Mouse (Mus musculus) layer of hippocampus, postnatal 10 days (tissue): ENCODE measurements at regions not wholly inside any gene's neighbourhood (a gene's known extent, or its start where the extent isn't known, plus 50 kb on each side); places are given as distances from the start of the nearest gene placed in this dataset.

Experiments
- DNase-seq, 2 experiments: peaks; one replicate each; pipeline ENCODE4 v3.0.0; 2021; ENCODE audit warnings: low spot score in 2 of 2

DNA sequence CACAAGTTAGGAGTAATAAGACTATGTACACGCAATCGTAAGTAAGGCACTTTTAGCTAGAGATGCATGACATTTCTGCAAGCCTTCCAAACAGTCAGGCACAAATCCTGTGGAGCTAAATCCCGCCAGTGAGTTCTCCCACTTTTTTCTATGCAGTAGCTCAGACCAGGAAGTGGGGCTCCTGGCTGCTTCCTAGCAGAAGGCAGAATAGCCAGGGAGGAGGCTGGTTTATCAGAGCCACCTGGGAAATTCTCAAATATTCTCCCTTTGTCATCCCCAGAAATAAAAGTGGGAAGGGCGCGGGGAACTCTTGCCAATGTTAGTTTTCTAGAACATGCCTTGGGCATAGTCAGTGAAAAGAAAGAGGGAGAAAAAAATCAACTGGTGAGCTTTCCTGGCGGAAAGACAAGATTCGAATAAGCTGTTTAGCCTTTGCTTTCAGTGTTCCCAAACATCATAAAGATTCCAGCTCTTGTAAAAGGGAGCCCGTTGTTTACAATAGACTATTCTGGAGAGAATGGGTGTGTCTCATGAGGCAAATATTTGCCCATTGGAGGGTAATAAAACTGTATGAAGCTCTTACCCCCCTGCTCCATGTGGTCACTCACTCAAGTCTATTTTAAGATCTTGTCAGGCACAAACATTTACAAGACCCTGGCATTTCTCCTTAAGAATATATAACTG lies 167.2 kb upstream of the Lef1 start:
- DNase-seq, result no peak

DNA sequence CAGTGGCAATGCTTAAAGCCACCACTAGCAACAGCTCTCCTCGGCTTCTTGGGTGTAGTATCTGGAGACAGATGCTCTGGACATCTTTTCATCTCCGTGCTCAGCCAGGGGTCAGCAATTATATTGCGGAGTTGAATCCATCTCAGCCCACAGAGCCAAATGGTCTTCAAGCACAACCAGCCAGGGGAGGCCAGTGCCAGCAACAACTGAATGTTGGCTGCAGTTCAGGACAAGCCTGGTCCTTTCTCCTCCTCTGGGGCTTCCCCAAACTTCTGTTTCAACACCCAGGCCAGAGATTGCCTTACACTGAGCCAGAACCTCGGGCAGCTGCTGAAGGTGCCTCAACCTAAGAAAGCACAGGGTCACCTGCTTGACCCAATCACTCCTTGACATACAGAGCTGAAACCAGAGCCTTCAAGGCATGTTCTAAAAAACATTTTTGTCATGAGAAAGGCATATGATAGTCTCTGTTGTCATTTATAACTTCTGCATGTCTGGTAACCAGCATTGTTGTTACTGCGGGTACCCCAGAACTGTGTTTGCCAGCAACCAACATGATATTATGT lies 169.9 kb upstream of the Lef1 start:
- DNase-seq, result peak; percentile 57 to 59

GRCm38 (mm10) chr3:130936980-130937379 lies 173.3 kb upstream of the Lef1 start:
- DNase-seq, result no peak

GRCm38 (mm10) chr3:130936336-130936735 lies 173.9 kb upstream of the Lef1 start:
- DNase-seq, result no peak

- no peak for DNase-seq
These were observed 174.3 kb upstream of the Lef1 start for GRCm38 (mm10) chr3:130935926-130936315.

- peak; percentile 34 to 50 for DNase-seq
These were observed 174.9 kb upstream of the Lef1 start for GRCm38 (mm10) chr3:130935302-130935925.

DNA sequence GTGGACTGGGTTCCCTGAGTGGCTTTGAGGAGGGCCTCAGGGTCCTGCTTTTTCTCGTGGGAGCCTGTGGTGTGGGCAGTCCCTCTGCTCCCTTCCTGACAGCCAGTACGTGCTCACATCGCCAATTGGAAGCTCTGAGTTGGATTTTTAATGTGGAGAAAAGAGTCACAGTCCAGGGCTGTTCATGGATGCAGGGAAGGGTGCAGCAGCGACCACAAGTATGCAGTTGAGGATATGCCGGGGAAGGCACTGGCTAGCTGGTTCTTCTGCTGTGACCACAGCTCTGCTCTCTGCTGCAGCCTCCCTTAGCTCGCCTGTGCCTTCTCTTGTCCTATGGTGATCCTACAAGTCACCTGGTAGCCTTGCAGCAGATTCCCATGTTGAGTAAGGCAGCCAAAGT lies 177.5 kb upstream of the Lef1 start:
- no peak for DNase-seq

DNA sequence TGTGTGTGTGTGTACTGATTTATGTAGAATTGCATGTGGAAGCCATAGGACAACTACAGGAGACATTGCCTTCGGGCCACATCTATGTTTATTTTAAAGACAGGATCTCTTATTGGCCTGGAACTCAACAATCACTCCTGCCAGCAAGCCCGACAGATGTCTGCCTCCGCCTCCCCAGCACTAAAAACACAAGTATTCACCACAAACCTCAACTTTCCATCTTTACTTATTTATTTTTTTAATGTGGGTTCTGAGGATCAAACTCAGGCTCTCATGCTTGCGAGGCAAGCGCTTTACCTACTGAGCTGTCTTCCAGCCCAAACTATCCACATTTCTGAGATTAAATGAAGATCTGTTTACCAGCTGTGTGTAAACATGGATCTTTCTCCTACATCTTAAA lies 178.0 kb upstream of the Lef1 start:
- DNase-seq, result no peak

DNA sequence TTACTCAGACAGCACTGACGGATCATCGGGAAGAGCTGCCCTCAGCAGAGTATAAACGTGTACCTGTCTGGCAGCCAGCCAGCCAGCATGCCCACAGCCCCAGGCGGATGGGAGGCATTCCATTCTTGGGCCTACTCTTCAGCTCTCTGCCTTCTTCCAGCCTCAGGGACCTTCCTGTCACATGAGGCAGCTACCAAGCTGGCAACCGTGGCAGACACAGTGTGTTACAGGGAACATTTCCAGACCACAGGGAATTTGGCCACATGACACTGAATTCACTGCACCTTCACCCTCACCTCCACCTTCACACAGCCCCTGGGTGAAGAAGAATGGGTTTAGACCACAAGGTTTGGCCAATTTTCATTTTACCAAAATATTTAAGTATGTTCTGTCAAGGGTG lies 185.3 kb upstream of the Lef1 start:
- DNase-seq, result no peak

DNA sequence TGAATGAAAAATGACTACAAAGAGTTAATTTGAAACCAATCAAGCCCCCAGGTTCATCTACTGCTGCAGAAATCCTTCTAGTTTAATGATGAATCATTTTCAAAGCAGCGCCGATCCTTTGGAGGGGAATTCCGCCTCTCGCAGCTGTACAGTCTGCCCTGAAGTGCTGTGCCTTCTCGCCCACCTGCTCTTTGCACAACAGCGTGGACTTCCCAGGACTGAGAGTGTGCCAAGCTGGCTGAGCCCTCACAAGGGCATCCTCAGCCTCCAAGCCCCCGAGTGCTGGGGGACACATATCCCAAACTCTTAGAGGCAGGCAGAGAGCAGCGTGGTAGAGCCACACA lies 186.7 kb upstream of the Lef1 start:
- no peak for DNase-seq

GRCm38 (mm10) chr3:130922812-130923614 lies 187.3 kb upstream of the Lef1 start:
- DNase-seq, result no peak

DNA sequence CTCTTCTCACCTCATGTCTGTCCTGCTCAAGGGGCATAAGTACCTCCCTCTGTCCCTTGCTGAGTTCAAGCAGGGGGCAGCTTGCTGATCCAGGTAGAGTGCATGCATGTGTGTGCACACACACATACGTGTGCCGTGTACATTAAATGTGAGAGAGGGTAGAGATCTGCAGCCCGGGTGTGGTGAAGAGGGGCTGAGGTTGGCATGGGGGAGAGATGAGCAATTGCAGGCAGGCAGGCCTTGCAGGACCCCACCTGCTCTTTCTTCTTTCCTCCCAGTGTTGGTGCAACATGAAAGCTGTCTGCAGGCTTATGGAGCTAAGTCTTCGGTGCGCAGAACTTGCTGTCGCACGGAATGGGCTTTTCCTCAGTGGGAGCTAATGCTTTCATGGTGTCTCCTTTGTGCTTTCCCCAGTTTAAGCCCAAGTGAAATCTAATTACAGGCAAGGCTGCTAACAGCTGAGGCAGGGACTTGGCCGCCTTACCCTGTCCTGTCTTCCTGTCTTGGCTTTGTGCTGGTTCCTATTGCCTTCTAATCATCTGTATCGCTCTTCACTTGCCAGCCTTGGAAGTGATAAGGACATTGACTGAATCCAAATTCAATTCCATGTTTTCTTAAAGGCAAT lies 188.5 kb upstream of the Lef1 start:
- no peak for DNase-seq

DNA sequence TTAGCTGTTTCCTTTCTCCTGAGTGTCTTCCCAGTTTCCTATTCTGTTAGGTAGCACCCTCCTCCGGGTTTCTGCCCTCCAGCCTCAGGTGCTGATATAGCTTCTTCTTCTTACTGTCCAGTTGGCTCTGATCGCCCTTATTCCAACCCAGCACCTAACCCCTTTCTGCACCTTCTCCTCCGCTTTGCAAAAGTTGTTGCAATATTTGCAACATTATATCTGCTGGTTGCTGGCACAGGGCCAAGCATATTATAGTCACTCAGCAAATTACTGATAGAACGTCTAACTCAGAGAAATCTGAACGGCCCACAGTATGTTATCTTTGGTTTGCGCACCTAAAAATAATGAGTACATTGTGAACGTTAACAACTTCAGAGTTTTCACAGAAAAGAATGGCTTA lies 183.6 kb upstream of the Rpl34 start:
- no peak for DNase-seq

- no peak for DNase-seq
These were observed 174.9 kb upstream of the Rpl34 start for GRCm38 (mm10) chr3:130905101-130905500.

- no peak for DNase-seq
These were observed 173.1 kb upstream of the Rpl34 start for GRCm38 (mm10) chr3:130903329-130903728.

GRCm38 (mm10) chr3:130902376-130902775 lies 172.2 kb upstream of the Rpl34 start:
- DNase-seq, result no peak

- DNase-seq, result no peak
These were observed 171.1 kb upstream of the Rpl34 start for GRCm38 (mm10) chr3:130901343-130901742.

GRCm38 (mm10) chr3:130900846-130901245 lies 170.6 kb upstream of the Rpl34 start:
- no peak for DNase-seq

- peak; percentile 24 to 36 for DNase-seq
These were observed 170.0 kb upstream of the Rpl34 start for GRCm38 (mm10) chr3:130900054-130900840.

- no peak for DNase-seq
These were observed 164.1 kb upstream of the Rpl34 start for GRCm38 (mm10) chr3:130894168-130894814.
